Mouse (Mus musculus): ENCODE data around the gene Ube2g1. TPM values are rescaled to one million over a fixed set of nuclear protein-coding genes. Genes with fewer than 3 reads are reported as not detected.

Ube2g1 gene
- polyA plus RNA-seq, 1 experiment from 2014 or later: 65.8 TPM

GRCm38 (mm10) chr11:72712721-72713120 lies 105.6 kb downstream of the Ube2g1 start:
- H3K9ac ChIP-seq (replicated peaks; ENCODE audit: low read length): no peak overlapping the region
- H3K9me3 ChIP-seq (ENCODE audit: low read length): no peaks in the 10 kb centered on the region; the same call in 1 of the 2 replicates
- ATAC-seq (ENCODE audit: low FRiP score, low TSS enrichment): no peak
- H3K4me2 ChIP-seq (replicated peaks; ENCODE audit: low read depth, low read length): no peak overlapping the region
- no peak overlapping the region for H3K4me3 ChIP-seq (ENCODE audit: low read length)
- 88% methylated on average over 5 of the region's 5 CpGs for WGBS
- H3K4me1 ChIP-seq (ENCODE audit: insufficient read depth, low read length): no peaks in the 10 kb centered on the region
- no peaks in the 10 kb centered on the region for H3K27me3 ChIP-seq (ENCODE audit: insufficient read depth, low read length)
- no peak overlapping the region for H3K27ac ChIP-seq (ENCODE audit: low read length)
- peaks cover 22% of the 10 kb centered on the region for H3K36me3 ChIP-seq (ENCODE audit: insufficient read depth, low read length)

DNA sequence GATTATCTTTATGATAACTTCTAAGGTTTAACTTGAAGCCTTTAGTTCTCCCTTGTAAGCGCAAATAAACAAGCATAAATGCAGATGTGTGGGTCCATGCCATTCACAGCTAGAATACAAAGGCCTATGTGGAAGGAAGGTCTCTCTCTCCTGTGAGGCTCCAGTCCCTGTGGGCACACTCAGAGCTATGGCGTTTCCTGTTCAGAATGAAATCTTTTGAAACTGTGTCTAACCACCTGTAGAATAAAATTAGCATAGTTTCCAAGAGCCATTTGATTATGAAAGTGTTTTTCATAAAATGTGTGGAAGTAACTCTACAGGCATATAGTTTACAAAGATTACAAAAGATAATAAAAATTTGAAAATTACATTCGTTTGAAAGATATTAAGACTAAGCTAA lies 111.1 kb downstream of the Ube2g1 start:
- 85% methylated on average over 3 of the region's 3 CpGs for WGBS

DNA sequence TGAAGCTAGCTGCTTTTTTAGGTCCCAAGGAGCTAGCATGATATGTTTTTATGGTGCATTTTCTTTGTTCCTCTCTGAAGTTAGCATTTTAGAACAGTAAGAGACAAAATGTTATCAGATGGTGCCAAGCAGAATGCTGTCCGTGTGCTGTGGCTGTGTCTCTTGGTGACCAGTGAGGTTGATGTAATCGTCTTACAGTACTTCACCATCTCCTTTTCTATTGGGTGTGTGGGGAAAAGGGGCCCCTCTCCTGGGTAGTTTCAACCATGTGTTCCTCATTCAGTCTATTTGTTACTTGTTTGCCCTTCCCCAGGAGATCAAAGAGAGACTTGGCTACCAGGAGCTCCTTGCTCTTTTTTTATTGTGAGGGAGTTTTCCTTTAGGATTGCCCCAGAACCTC lies 116.1 kb downstream of the Ube2g1 start:
- H3K9me3 ChIP-seq (ENCODE audit: low read length): no peaks in the 10 kb centered on the region
- no peak overlapping the region for H3K4me3 ChIP-seq (ENCODE audit: low read length)
- 47% methylated on average over 2 of the region's 2 CpGs for WGBS
- H3K27ac ChIP-seq (ENCODE audit: low read length): no peak overlapping the region
- no peak overlapping the region for H3K4me2 ChIP-seq (replicated peaks; ENCODE audit: low read depth, low read length)
- H3K36me3 ChIP-seq (ENCODE audit: insufficient read depth, low read length): peaks cover 15% of the 10 kb centered on the region; the same call in 1 of the 2 replicates
- no peak overlapping the region for H3K9ac ChIP-seq (replicated peaks; ENCODE audit: low read length)
- H3K4me1 ChIP-seq (ENCODE audit: insufficient read depth, low read length): no peaks in the 10 kb centered on the region
- no peaks in the 10 kb centered on the region for H3K27me3 ChIP-seq (ENCODE audit: insufficient read depth, low read length)
- no peak for ATAC-seq (ENCODE audit: low FRiP score, low TSS enrichment)

More for the DNA sequence above, 111.1 kb downstream of the Ube2g1 start:
- Histone ChIP-seq H3K4me2 (replicated peaks; ENCODE audit: low read depth, low read length) (no peak overlapping the region), H3K4me1 (ENCODE audit: insufficient read depth, low read length) (no peaks in the 10 kb centered on the region), H3K27me3 (ENCODE audit: insufficient read depth, low read length) (no peaks in the 10 kb centered on the region), H3K27ac (ENCODE audit: low read length) (no peak overlapping the region), H3K9ac (replicated peaks; ENCODE audit: low read length) (no peak overlapping the region), H3K9me3 (ENCODE audit: low read length) (no peaks in the 10 kb centered on the region), H3K4me3 (ENCODE audit: low read length) (no peak overlapping the region), H3K36me3 (ENCODE audit: insufficient read depth, low read length) (peaks cover 15% of the 10 kb centered on the region; the same call in 1 of the 2 replicates)
- no peak for ATAC-seq (ENCODE audit: low FRiP score, low TSS enrichment)

DNA sequence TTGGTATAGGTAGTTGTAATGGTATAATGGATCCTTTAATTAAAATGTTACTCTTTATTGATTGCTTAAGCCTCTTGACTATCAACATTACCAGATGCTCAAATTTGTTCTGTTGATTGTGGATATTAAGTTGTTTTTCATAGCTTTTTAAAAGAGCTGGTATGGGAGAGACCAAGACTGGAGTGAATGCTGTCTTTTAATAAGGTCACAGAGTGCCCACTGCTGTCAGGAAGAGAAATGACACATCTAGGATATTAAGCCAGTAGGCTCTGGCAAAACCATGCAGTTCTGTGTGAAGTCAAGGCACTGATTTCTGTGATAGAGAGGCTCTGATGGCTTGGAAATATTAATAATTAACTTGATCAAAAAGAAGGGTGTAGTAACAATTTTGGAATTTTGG lies 116.8 kb downstream of the Ube2g1 start:
- no peaks in the 10 kb centered on the region for H3K9me3 ChIP-seq (ENCODE audit: low read length)
- no peak overlapping the region for H3K4me3 ChIP-seq (ENCODE audit: low read length)
- peaks cover 17% of the 10 kb centered on the region for H3K36me3 ChIP-seq (ENCODE audit: insufficient read depth, low read length)
- H3K9ac ChIP-seq (replicated peaks; ENCODE audit: low read length): no peak overlapping the region
- H3K27me3 ChIP-seq (ENCODE audit: insufficient read depth, low read length): no peaks in the 10 kb centered on the region
- no peaks in the 10 kb centered on the region for H3K4me1 ChIP-seq (ENCODE audit: insufficient read depth, low read length)
- H3K4me2 ChIP-seq (replicated peaks; ENCODE audit: low read depth, low read length): no peak overlapping the region
- H3K27ac ChIP-seq (ENCODE audit: low read length): no peak overlapping the region
- ATAC-seq (ENCODE audit: low FRiP score, low TSS enrichment): no peak

GRCm38 (mm10) chr11:72726023-72726422 lies 118.9 kb downstream of the Ube2g1 start:
- Histone ChIP-seq H3K4me1 (ENCODE audit: insufficient read depth, low read length) (no peaks in the 10 kb centered on the region), H3K4me3 (ENCODE audit: low read length) (no peak overlapping the region), H3K36me3 (ENCODE audit: insufficient read depth, low read length) (peaks cover 26% of the 10 kb centered on the region), H3K9me3 (ENCODE audit: low read length) (no peaks in the 10 kb centered on the region), H3K27me3 (ENCODE audit: insufficient read depth, low read length) (no peaks in the 10 kb centered on the region), H3K27ac (ENCODE audit: low read length) (no peak overlapping the region), H3K4me2 (replicated peaks; ENCODE audit: low read depth, low read length) (no peak overlapping the region), H3K9ac (replicated peaks; ENCODE audit: low read length) (no peak overlapping the region)
- no peak for ATAC-seq (ENCODE audit: low FRiP score, low TSS enrichment)

DNA sequence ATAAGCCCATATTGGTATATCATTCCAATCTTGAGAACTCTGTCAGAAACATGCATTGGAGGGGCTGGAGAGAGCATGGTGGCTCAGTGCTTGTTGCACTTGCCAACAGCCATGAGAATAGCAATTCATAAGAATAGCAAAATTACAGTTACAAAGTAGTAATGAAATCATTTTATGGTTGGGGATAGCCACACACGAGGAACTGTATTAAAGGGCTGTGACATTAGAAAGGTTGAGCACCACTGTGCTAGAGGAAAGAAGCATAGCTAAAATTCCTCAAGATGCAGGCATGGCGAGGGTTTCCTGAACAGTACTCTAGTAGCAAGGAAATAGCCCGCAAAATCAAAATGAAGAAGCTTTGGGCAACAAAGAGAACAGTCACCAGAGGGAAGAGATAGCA lies 126.7 kb downstream of the Ube2g1 start:
- 86% methylated on average over 3 of the region's 3 CpGs for WGBS
- no peak for ATAC-seq (ENCODE audit: low FRiP score, low TSS enrichment)

GRCm38 (mm10) chr11:72734840-72735518 lies 127.9 kb downstream of the Ube2g1 start:
- H3K27me3 ChIP-seq (ENCODE audit: insufficient read depth, low read length): no peaks in the 10 kb centered on the region
- no peak overlapping the region for H3K9ac ChIP-seq (replicated peaks; ENCODE audit: low read length)
- H3K9me3 ChIP-seq (ENCODE audit: low read length): no peaks in the 10 kb centered on the region
- H3K27ac ChIP-seq (ENCODE audit: low read length): 0 out of 2 replicates have a peak overlapping the region, but pooled peaks have one; percentile 6
- ATAC-seq (ENCODE audit: low FRiP score, low TSS enrichment): no peak
- no peak overlapping the region for H3K4me2 ChIP-seq (replicated peaks; ENCODE audit: low read depth, low read length)
- no peaks in the 10 kb centered on the region; the same call in 1 of the 2 replicates for H3K4me1 ChIP-seq (ENCODE audit: insufficient read depth, low read length)
- peaks cover 53% of the 10 kb centered on the region for H3K36me3 ChIP-seq (ENCODE audit: insufficient read depth, low read length)
- no peak overlapping the region for H3K4me3 ChIP-seq (ENCODE audit: low read length)
- WGBS: 63% methylated on average over 4 of the region's 4 CpGs

More for the DNA sequence above, 126.7 kb downstream of the Ube2g1 start:
- Histone ChIP-seq H3K4me1 (ENCODE audit: insufficient read depth, low read length) (no peaks in the 10 kb centered on the region; the same call in 1 of the 2 replicates), H3K9ac (replicated peaks; ENCODE audit: low read length) (no peak overlapping the region), H3K4me2 (replicated peaks; ENCODE audit: low read depth, low read length) (no peak overlapping the region), H3K9me3 (ENCODE audit: low read length) (no peaks in the 10 kb centered on the region), H3K27ac (ENCODE audit: low read length) (no peak overlapping the region), H3K4me3 (ENCODE audit: low read length) (no peak overlapping the region), H3K27me3 (ENCODE audit: insufficient read depth, low read length) (no peaks in the 10 kb centered on the region), H3K36me3 (ENCODE audit: insufficient read depth, low read length) (peaks cover 46% of the 10 kb centered on the region)

- H3K4me3 ChIP-seq (ENCODE audit: low read length): no peak overlapping the region
- H3K4me2 ChIP-seq (replicated peaks; ENCODE audit: low read depth, low read length): no peak overlapping the region
- no peak overlapping the region for H3K9ac ChIP-seq (replicated peaks; ENCODE audit: low read length)
- H3K27me3 ChIP-seq (ENCODE audit: insufficient read depth, low read length): no peaks in the 10 kb centered on the region
- no peaks in the 10 kb centered on the region for H3K9me3 ChIP-seq (ENCODE audit: low read length)
- no peaks in the 10 kb centered on the region; the same call in 1 of the 2 replicates for H3K4me1 ChIP-seq (ENCODE audit: insufficient read depth, low read length)
- no peak for ATAC-seq (ENCODE audit: low FRiP score, low TSS enrichment)
- H3K27ac ChIP-seq (ENCODE audit: low read length): 0 out of 2 replicates have a peak overlapping the region, but pooled peaks have one; percentile 6
- peaks cover 57% of the 10 kb centered on the region for H3K36me3 ChIP-seq (ENCODE audit: insufficient read depth, low read length)
- 90% methylated on average over 2 of the region's 2 CpGs for WGBS
Measured at GRCm38 (mm10) chr11:72735519-72735860, 128.4 kb downstream of the Ube2g1 start.

Small RNA genes lying within 50 kb of the gene (microRNA-seq; reads per million reads assigned to microRNA genes)
- not detected for gene Gm25678

Other genes starting within 250 kb of the Ube2g1 start
- 6.1 and 6.5 TPM in 2 replicates for gene Tekt1, start 244.8 kb upstream of the Ube2g1 start, polyA plus RNA-seq (2015; fragmentation: Nextera tagmentation; extraction: Ambion mirVana)
- 109 and 124 TPM in 2 replicates for gene Smtnl2, start 195.6 kb upstream of the Ube2g1 start, polyA plus RNA-seq (2015; fragmentation: Nextera tagmentation; extraction: Ambion mirVana)
- 1.6 and 2.2 TPM in 2 replicates for gene Ggt6, start 171.8 kb upstream of the Ube2g1 start, polyA plus RNA-seq (2015; fragmentation: Nextera tagmentation; extraction: Ambion mirVana)
- gene Mybbp1a, start 165.9 kb upstream of the Ube2g1 start, polyA plus RNA-seq (2015; fragmentation: Nextera tagmentation; extraction: Ambion mirVana): 175 and 177 TPM in 2 replicates
- 2.5 and 3.3 TPM in 2 replicates for gene Spns2, start 117.4 kb upstream of the Ube2g1 start, polyA plus RNA-seq (2015; fragmentation: Nextera tagmentation; extraction: Ambion mirVana)
- gene Spns3, start 56.8 kb upstream of the Ube2g1 start, polyA plus RNA-seq (2015; fragmentation: Nextera tagmentation; extraction: Ambion mirVana): 0.27 and 0.32 TPM in 2 replicates
- gene Ankfy1, start 82.7 kb downstream of the Ube2g1 start, polyA plus RNA-seq (2015; fragmentation: Nextera tagmentation; extraction: Ambion mirVana): 24.6 and 26.7 TPM in 2 replicates
- 6.7 and 7.5 TPM in 2 replicates for gene Cyb5d2, start 188.9 kb downstream of the Ube2g1 start, polyA plus RNA-seq (2015; fragmentation: Nextera tagmentation; extraction: Ambion mirVana)
- 8.8 and 9.5 TPM in 2 replicates for gene Zzef1, start 188.9 kb downstream of the Ube2g1 start, polyA plus RNA-seq (2015; fragmentation: Nextera tagmentation; extraction: Ambion mirVana)

Measured in kidney, embryonic 16.5 days (tissue).